8 mouse cellular contexts compared by ENCODE assay signal in the genomic region with DNA sequence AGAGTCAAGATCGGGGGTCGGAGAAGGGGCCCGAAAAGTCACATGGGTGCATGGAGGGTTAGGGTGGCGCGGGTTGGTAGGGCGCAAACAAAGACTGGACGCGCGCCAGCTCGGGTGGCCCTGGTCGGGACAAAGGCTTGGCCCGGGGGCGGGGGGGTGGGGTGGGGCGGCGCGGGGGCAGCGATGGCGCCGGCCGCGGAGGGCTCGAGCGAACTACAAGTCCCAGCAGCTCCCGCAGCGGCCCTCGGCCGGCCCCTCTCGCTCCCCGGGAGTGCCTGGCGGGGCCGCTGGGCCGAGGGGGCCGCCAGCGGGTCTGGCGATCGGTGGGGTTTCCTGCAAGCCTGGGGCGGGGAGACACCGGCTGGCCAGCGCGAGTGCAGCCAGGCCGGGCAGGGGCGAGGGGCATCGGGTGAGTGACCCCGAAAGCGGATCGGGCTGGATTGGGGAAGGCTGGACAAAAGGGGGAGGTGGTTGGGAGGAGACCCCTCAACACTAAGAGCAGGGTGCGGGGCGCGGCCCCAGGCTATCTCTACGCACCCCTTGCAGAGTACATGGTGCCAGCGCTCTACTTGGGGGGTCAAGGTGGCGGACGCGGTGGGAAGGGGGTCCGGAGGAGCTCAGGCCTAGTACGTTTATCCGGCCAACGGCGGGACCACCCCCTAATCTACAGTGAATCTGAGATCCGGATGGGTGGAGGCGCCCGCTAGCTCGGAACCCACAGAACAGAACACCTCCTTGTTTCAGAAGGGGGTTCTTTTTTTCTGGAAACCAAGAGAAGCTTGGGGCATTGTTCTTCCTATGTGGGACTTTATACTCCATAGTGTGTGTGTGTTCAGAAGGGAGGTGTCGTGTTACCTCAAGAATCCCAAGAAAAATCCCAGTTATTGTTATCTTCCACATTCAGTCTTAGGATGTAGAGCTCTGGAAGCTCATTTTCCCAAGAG. TPM values are rescaled to one million over a fixed set of nuclear protein-coding genes. Genes with fewer than 3 reads are reported as not detected.
DNase-seq lines count a peak whose midpoint lies in the region; ATAC-seq lines count a peak whose summit lies in the region.

A gene (plus strand): TSS at position 238 of the 944 bp plus-strand sequence.

- H3K27ac ChIP-seq in embryonic facial prominence, embryonic 14.5 days (replicated peaks; ENCODE audit: low read depth, low read length), result peak within 1 kb of the TSS; percentile 95
- peak within 1 kb of the TSS; percentile 75 for H3K27ac ChIP-seq in heart, embryonic 11.5 days (ENCODE audit: low read depth, low read length)
- peak within 1 kb of the TSS; percentile 90 for H3K27ac ChIP-seq in kidney, embryonic 15.5 days
- peak within 1 kb of the TSS; percentile 53; the same call in 1 of the 2 replicates for H3K27ac ChIP-seq in liver, embryonic 12.5 days

- no peaks in the 10 kb centered on the region for H3K27me3 ChIP-seq in embryonic facial prominence, embryonic 14.5 days (replicated peaks; ENCODE audit: control insufficient read depth, insufficient read depth, low read length)
- no peaks in the 10 kb centered on the region for H3K27me3 ChIP-seq in heart, embryonic 11.5 days (ENCODE audit: control insufficient read depth, insufficient read depth, low read length)
- H3K27me3 ChIP-seq in kidney, embryonic 15.5 days, result no peaks in the 10 kb centered on the region
- H3K27me3 ChIP-seq in liver, embryonic 12.5 days (replicated peaks), result peaks cover 9% of the 10 kb centered on the region

- peak within 1 kb of the TSS; percentile 98 for H3K9ac ChIP-seq in embryonic facial prominence, embryonic 14.5 days (ENCODE audit: low read depth, low read length)
- H3K9ac ChIP-seq in heart, embryonic 11.5 days (ENCODE audit: low read depth, low read length), result peak within 1 kb of the TSS; percentile 99
- peak within 1 kb of the TSS; percentile 97 for H3K9ac ChIP-seq in kidney, embryonic 15.5 days
- peak within 1 kb of the TSS; percentile 86 for H3K9ac ChIP-seq in liver, embryonic 12.5 days

- peak; percentile 95 for ATAC-seq in embryonic facial prominence, embryonic 14.5 days (ENCODE audit: low read depth)
- peak; percentile 89 for ATAC-seq in heart, embryonic 11.5 days (replicated peaks; ENCODE audit: insufficient number of reproducible peaks, low FRiP score, low TSS enrichment)
- ATAC-seq in kidney, embryonic 15.5 days (replicated peaks; ENCODE audit: low FRiP score), result peak; percentile 93
- ATAC-seq in liver, embryonic 12.5 days, result peak; percentile 81

- H3K36me3 ChIP-seq in embryonic facial prominence, embryonic 14.5 days (ENCODE audit: control insufficient read depth, insufficient read depth, low read length), result peaks cover 35% of the 10 kb centered on the region
- peaks cover 18% of the 10 kb centered on the region for H3K36me3 ChIP-seq in heart, embryonic 11.5 days (ENCODE audit: control insufficient read depth, insufficient read depth, low read length)
- H3K36me3 ChIP-seq in kidney, embryonic 15.5 days, result peaks cover 36% of the 10 kb centered on the region
- H3K36me3 ChIP-seq in liver, embryonic 12.5 days, result peaks cover 22% of the 10 kb centered on the region

- WGBS in embryonic facial prominence, embryonic 14.5 days, result 1% methylated on average over 31 of the region's 64 CpGs
- WGBS in heart, embryonic 11.5 days (ENCODE audit: insufficient replicate concordance), result under 1% methylated on average over 61 of the region's 64 CpGs
- under 1% methylated on average over 48 of the region's 64 CpGs for whole genome bisulfite sequencing in kidney, embryonic 15.5 days
- WGBS in liver, embryonic 12.5 days (ENCODE audit: insufficient replicate concordance), result under 1% methylated on average over 64 of the region's 64 CpGs

- peak within 1 kb of the TSS; percentile 97 for H3K4me3 ChIP-seq in embryonic facial prominence, embryonic 14.5 days (ENCODE audit: low read depth, low read length)
- peak within 1 kb of the TSS; percentile 92 for H3K4me3 ChIP-seq in heart, embryonic 11.5 days (ENCODE audit: low read depth, low read length)
- peak within 1 kb of the TSS; percentile 92 for H3K4me3 ChIP-seq in kidney, embryonic 15.5 days (replicated peaks)
- peak within 1 kb of the TSS; percentile 70 for H3K4me3 ChIP-seq in liver, embryonic 12.5 days

- DNase-seq in 3T3-L1 (ENCODE audit: low read depth, low spot score), result peak; percentile 68
- DNase-seq in adrenal gland, postnatal 25 days, result peak; percentile 82
- peak; percentile 93 for DNase-seq in embryonic facial prominence, embryonic 14.5 days (ENCODE audit: low spot score)
- DNase-seq in naive thymus-derived CD4-positive, alpha-beta T cell, adult 2 months (ENCODE audit: low read depth), result peak; percentile 55
- DNase-seq in spleen, postnatal 4 days (ENCODE audit: low spot score in 2 of 2), result peak; percentile 57 to 81

- H3K4me2 ChIP-seq in embryonic facial prominence, embryonic 14.5 days (ENCODE audit: low read depth, low read length), result peak within 1 kb of the TSS; percentile 84
- H3K4me2 ChIP-seq in heart, embryonic 11.5 days, result peak within 1 kb of the TSS; percentile 79
- peak within 1 kb of the TSS; percentile 68 for H3K4me2 ChIP-seq in kidney, embryonic 15.5 days
- H3K4me2 ChIP-seq in liver, embryonic 12.5 days, result peak within 1 kb of the TSS; percentile 87

- peaks cover 4% of the 10 kb centered on the region; the same call in 1 of the 2 replicates for H3K4me1 ChIP-seq in embryonic facial prominence, embryonic 14.5 days (ENCODE audit: control insufficient read depth, insufficient read depth, low read length)
- peaks cover 5% of the 10 kb centered on the region; the same call in 1 of the 2 replicates for H3K4me1 ChIP-seq in heart, embryonic 11.5 days (ENCODE audit: control insufficient read depth, insufficient read depth, low read length)
- H3K4me1 ChIP-seq in kidney, embryonic 15.5 days, result peaks cover 8% of the 10 kb centered on the region
- peaks cover 31% of the 10 kb centered on the region for H3K4me1 ChIP-seq in liver, embryonic 12.5 days

- peaks cover 12% of the 10 kb centered on the region; the same call in 1 of the 2 replicates for H3K9me3 ChIP-seq in embryonic facial prominence, embryonic 14.5 days (ENCODE audit: control insufficient read depth, low read length)
- peaks cover 6% of the 10 kb centered on the region; the same call in 1 of the 2 replicates for H3K9me3 ChIP-seq in heart, embryonic 11.5 days (replicated peaks; ENCODE audit: control insufficient read depth, low read length)
- no peaks in the 10 kb centered on the region; the same call in 1 of the 2 replicates for H3K9me3 ChIP-seq in kidney, embryonic 15.5 days (replicated peaks)
- 0 out of 2 replicates have a peak, but pooled peaks cover 6% of the 10 kb centered on the region for H3K9me3 ChIP-seq in liver, embryonic 12.5 days (replicated peaks)

RNA-seq across cellular contexts. Expression of the gene that starts here (rescaled TPM):
- total RNA-seq in adrenal gland, postnatal 25 days (2021), result 18.2 and 24.3 TPM in 2 replicates
- polyA plus RNA-seq in embryonic facial prominence, embryonic 14.5 days (2014; fragmentation: Nextera tagmentation; extraction: Ambion mirVana), result 22.6 and 25.1 TPM in 2 replicates
- polyA plus RNA-seq in heart, embryonic 11.5 days (2014; fragmentation: Nextera tagmentation; extraction: Ambion mirVana), result 11.5 and 19.7 TPM in 2 replicates
- 47.3 and 50.0 TPM in 2 replicates for polyA plus RNA-seq in kidney, embryonic 15.5 days (2015; fragmentation: Nextera tagmentation; extraction: Ambion mirVana)
- 7.9 and 8.1 TPM in 2 replicates for polyA plus RNA-seq in liver, embryonic 12.5 days (2016; fragmentation: Nextera tagmentation; extraction: Ambion mirVana)

Comparison
In these comparisons a context has a peak if more than half of its experiments do, and no peak if none do; other contexts are left out.
1. Peak in every context shown above with its lines: DNase-seq, ATAC-seq, H3K4me3 ChIP-seq and H3K27ac ChIP-seq.